8 mouse cellular contexts compared by ENCODE assay signal in the genomic region with DNA sequence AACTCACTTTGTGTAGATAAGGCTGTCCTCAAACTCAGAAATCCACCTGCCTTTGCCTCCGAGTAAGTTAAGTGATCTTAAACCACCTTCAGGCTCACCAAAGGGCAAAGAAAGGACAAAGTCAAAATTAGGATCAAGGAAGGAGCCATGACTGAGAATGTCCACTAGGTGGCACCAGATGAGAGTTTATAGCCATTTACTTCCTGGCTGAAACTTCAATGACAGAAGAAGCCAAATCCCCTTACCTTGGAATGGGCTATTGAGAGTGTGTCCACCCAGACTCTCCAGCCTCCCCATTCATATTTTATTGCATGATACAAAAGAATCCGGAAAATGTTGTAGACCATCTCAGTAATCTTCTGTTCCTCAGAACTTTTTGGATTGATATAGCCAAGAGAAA.
DNase-seq lines count a peak whose midpoint lies in the region; ATAC-seq and TF ChIP-seq lines count a peak whose summit lies in the region.

No protein-coding gene starts in this region.

- H3K27ac ChIP-seq in liver, embryonic 12.5 days: no peak overlapping the region
- H3K27ac ChIP-seq in forebrain, postnatal 0 days (ENCODE audit: low read depth, low read length): no peak overlapping the region
- no peak overlapping the region for H3K27ac ChIP-seq in neural tube, embryonic 11.5 days (ENCODE audit: low read depth, low read length)

- H3K4me3 ChIP-seq in liver, embryonic 12.5 days: no peak overlapping the region
- no peak overlapping the region for H3K4me3 ChIP-seq in forebrain, postnatal 0 days (ENCODE audit: low read depth, low read length)
- H3K4me3 ChIP-seq in neural tube, embryonic 11.5 days (ENCODE audit: low read depth, low read length): no peak overlapping the region

- 9% methylated on average over 2 of the region's 2 CpGs for WGBS in liver, embryonic 12.5 days (ENCODE audit: insufficient replicate concordance)
- WGBS in forebrain, postnatal 0 days: 19% methylated on average over 2 of the region's 2 CpGs
- 25% methylated on average over 2 of the region's 2 CpGs for WGBS in neural tube, embryonic 11.5 days

- H3K36me3 ChIP-seq in liver, embryonic 12.5 days: 0 out of 2 replicates have a peak, but pooled peaks cover 5% of the 10 kb centered on the region
- peaks cover 24% of the 10 kb centered on the region for H3K36me3 ChIP-seq in forebrain, postnatal 0 days (ENCODE audit: insufficient read depth)
- peaks cover 3% of the 10 kb centered on the region; the same call in 1 of the 2 replicates for H3K36me3 ChIP-seq in neural tube, embryonic 11.5 days (ENCODE audit: control insufficient read depth, insufficient read depth, low read length)

- H3K4me2 ChIP-seq in liver, embryonic 12.5 days: no peak overlapping the region
- no peak overlapping the region for H3K4me2 ChIP-seq in forebrain, postnatal 0 days (ENCODE audit: low read depth)
- H3K4me2 ChIP-seq in neural tube, embryonic 11.5 days (ENCODE audit: low read depth): no peak overlapping the region

- H3K9me3 ChIP-seq in liver, embryonic 12.5 days (replicated peaks): no peaks in the 10 kb centered on the region
- H3K9me3 ChIP-seq in forebrain, postnatal 0 days (ENCODE audit: low read length): no peaks in the 10 kb centered on the region
- H3K9me3 ChIP-seq in neural tube, embryonic 11.5 days (ENCODE audit: control insufficient read depth, low read length): no peaks in the 10 kb centered on the region

- DNase-seq in liver: peak; percentile 13
- peak; percentile 12 for DNase-seq in Muller cell, postnatal 12 days (ENCODE audit: inconsistent ontology term)
- DNase-seq in cerebellum, adult 11-12 months: peak; percentile 9
- DNase-seq in forebrain, postnatal 0 days: peak; percentile 78
- DNase-seq in left cerebral cortex, postnatal 25 days (ENCODE audit: low spot score in 2 of 2): peak; percentile 42 to 67
- peak; percentile 40 for DNase-seq in neural tube, embryonic 11.5 days (ENCODE audit: low spot score)
- DNase-seq in ovary, postnatal 36 days (ENCODE audit: low spot score): no peak

- TF ChIP-seq CTCF in forebrain, postnatal 0 days (IDR thresholded peaks at IDR 0.05; ENCODE audit: low read depth): peak; percentile 91

- no peaks in the 10 kb centered on the region for H3K27me3 ChIP-seq in liver, embryonic 12.5 days (replicated peaks)
- no peaks in the 10 kb centered on the region for H3K27me3 ChIP-seq in forebrain, postnatal 0 days (ENCODE audit: insufficient read depth, low read length)
- no peaks in the 10 kb centered on the region for H3K27me3 ChIP-seq in neural tube, embryonic 11.5 days (ENCODE audit: control insufficient read depth, insufficient read depth, low read length)

- no peak for ATAC-seq in liver, embryonic 12.5 days
- peak; percentile 55 for ATAC-seq in forebrain, postnatal 0 days
- no peak for ATAC-seq in neural tube, embryonic 11.5 days (ENCODE audit: insufficient read depth, low FRiP score, low TSS enrichment)

- no peaks in the 10 kb centered on the region for H3K4me1 ChIP-seq in liver, embryonic 12.5 days
- no peaks in the 10 kb centered on the region for H3K4me1 ChIP-seq in forebrain, postnatal 0 days (ENCODE audit: insufficient read depth)
- no peaks in the 10 kb centered on the region for H3K4me1 ChIP-seq in neural tube, embryonic 11.5 days (ENCODE audit: control insufficient read depth, insufficient read depth, low read length)

- H3K9ac ChIP-seq in liver, embryonic 12.5 days: no peak overlapping the region
- no peak overlapping the region for H3K9ac ChIP-seq in forebrain, postnatal 0 days
- no peak overlapping the region for H3K9ac ChIP-seq in neural tube, embryonic 11.5 days (ENCODE audit: low read length)

- intact Hi-C loops in left cerebral cortex, postnatal 25 days (cut with DNase I): loop anchor here (2.0 to 10.0 kb wide), 3 partner anchors 174 to 1195 kb away; partner anchors contain the start of gene Nbea
